Mouse (Mus musculus): ENCODE data around the gene Dennd1c. TPM values are rescaled to one million over a fixed set of nuclear protein-coding genes. Genes with fewer than 3 reads are reported as not detected.

Gene Dennd1c
- polyA plus RNA-seq, 1 experiment: 8.9 TPM

DNA sequence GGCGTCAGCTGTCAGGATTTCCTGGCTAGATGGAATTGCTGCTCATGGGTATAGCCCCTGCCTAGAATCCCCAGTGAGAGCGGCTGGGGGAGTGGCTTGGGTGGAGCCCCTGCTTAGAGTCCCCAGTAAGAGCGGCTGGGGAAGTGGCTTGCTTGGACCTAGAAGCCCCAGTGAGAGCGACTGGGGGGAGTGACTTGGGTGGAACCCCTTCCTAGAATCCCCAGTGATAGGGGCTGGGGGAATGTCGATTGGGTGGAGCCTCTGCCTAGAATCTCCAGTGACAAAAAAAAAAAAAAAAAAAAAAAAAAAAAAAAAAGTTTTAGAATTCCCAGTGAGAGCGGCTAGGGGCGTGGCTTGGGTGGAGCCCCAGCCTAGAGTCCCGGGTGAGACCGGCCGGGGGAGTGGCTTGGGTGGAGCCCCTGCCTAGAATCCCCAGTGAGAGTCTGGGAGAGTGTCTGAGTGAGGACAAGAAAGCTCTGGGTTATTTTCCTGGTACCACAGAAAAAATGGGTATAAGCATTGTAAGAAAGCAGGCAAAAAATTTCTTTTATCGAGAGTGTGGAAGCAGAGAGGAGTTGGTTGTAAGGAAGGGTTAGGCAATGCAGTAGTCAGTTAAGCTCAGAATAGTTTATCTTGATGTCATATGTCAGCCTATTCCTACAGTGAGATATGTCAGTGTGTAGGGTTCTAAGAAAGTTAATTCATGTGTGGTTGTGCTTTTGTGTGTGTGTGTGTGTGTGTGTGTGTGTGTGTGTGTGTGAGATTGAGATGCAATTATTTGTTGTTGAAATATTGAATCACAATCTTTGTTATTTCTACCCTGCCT is 40.4 kb upstream of the Dennd1c start:
- no peaks in the 10 kb centered on the region for H3K4me1 ChIP-seq (ENCODE audit: control insufficient read depth, insufficient read depth, low read length)
- no peak overlapping the region for H3K27ac ChIP-seq (ENCODE audit: insufficient read depth, low read length)
- TF ChIP-seq EP300 (IDR thresholded peaks at IDR 0.05; ENCODE audit: insufficient read depth, low read depth, low read length) (no peak), POLR2A (IDR thresholded peaks at IDR 0.05; ENCODE audit: insufficient read depth, low read length) (no peak), CTCF (IDR thresholded peaks at IDR 0.05; ENCODE audit: low read depth, low read length) (no peak)
- 0 out of 2 replicates have a peak, but pooled peaks cover 6% of the 10 kb centered on the region for H3K9me3 ChIP-seq (replicated peaks; ENCODE audit: control insufficient read depth, insufficient read depth, low read length, poor library complexity, severe bottlenecking)
- no peak overlapping the region for H3K4me3 ChIP-seq (ENCODE audit: low read depth, low read length)
- H3K36me3 ChIP-seq (ENCODE audit: control insufficient read depth, insufficient read depth, low read length, poor library complexity, severe bottlenecking): no peaks in the 10 kb centered on the region
- no peak overlapping the region for H3K9ac ChIP-seq (ENCODE audit: low read depth, poor library complexity, severe bottlenecking)
- no peaks in the 10 kb centered on the region for H3K27me3 ChIP-seq (ENCODE audit: control insufficient read depth, insufficient read depth, low read length, poor library complexity, severe bottlenecking)

- no peak for TF ChIP-seq CTCF (IDR thresholded peaks at IDR 0.05; ENCODE audit: low read depth, low read length)
- no peak for TF ChIP-seq EP300 (IDR thresholded peaks at IDR 0.05; ENCODE audit: insufficient read depth, low read depth, low read length)
- no peak for TF ChIP-seq POLR2A (IDR thresholded peaks at IDR 0.05; ENCODE audit: insufficient read depth, low read length)
- H3K9ac ChIP-seq (ENCODE audit: low read depth, poor library complexity, severe bottlenecking): no peak overlapping the region
- no peaks in the 10 kb centered on the region for H3K9me3 ChIP-seq (replicated peaks; ENCODE audit: control insufficient read depth, insufficient read depth, low read length, poor library complexity, severe bottlenecking)
- H3K36me3 ChIP-seq (ENCODE audit: control insufficient read depth, insufficient read depth, low read length, poor library complexity, severe bottlenecking): no peaks in the 10 kb centered on the region
- H3K27ac ChIP-seq (ENCODE audit: insufficient read depth, low read length): no peak overlapping the region
- H3K4me3 ChIP-seq (ENCODE audit: low read depth, low read length): no peak overlapping the region
- H3K4me1 ChIP-seq (ENCODE audit: control insufficient read depth, insufficient read depth, low read length): no peaks in the 10 kb centered on the region
- H3K27me3 ChIP-seq (ENCODE audit: control insufficient read depth, insufficient read depth, low read length, poor library complexity, severe bottlenecking): no peaks in the 10 kb centered on the region
Measured at GRCm38 (mm10) chr17:57116801-57117200, 38.5 kb upstream of the Dennd1c start.

DNA sequence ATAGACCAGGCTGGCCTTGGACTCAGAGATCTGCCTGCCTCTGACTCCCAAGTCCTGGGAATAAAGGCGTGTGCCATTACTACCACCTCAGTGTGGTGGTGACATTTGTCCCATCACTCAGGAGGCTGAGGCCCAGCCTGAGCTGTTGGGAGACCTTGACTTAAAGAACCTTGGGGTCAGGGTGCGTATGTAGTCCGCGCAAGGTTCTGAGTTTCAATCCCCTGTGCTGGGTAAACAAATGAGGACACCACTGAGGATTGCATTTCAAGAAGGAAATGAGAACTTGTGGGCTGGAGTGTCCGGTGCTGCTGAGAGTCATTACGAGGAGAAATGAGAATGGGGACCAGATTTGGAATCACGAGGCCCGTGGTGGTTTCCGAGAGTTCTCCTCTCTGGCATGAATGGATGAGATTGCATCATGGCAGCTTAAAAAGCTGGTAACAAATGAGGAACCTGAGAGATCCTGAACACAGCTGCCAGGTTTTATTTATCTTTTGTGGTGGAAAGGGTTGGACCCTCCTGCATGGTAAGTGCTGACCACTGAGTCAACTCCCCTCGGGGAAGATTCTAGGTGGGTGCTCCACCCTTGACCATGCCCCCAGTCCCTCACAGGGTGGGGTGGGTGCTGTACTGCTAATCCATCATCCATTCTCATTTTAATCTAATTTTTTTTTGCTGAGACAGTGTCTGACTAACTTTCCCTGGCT is 34.6 kb upstream of the Dennd1c start:
- no peak overlapping the region for H3K9ac ChIP-seq (ENCODE audit: low read depth, poor library complexity, severe bottlenecking)
- no peaks in the 10 kb centered on the region for H3K4me1 ChIP-seq (ENCODE audit: control insufficient read depth, insufficient read depth, low read length)
- no peaks in the 10 kb centered on the region for H3K27me3 ChIP-seq (ENCODE audit: control insufficient read depth, insufficient read depth, low read length, poor library complexity, severe bottlenecking)
- H3K27ac ChIP-seq (ENCODE audit: insufficient read depth, low read length): no peak overlapping the region
- H3K36me3 ChIP-seq (ENCODE audit: control insufficient read depth, insufficient read depth, low read length, poor library complexity, severe bottlenecking): no peaks in the 10 kb centered on the region
- H3K4me3 ChIP-seq (ENCODE audit: low read depth, low read length): no peak overlapping the region
- H3K9me3 ChIP-seq (replicated peaks; ENCODE audit: control insufficient read depth, insufficient read depth, low read length, poor library complexity, severe bottlenecking): no peaks in the 10 kb centered on the region
- TF ChIP-seq POLR2A (IDR thresholded peaks at IDR 0.05; ENCODE audit: insufficient read depth, low read length) (no peak), EP300 (IDR thresholded peaks at IDR 0.05; ENCODE audit: insufficient read depth, low read depth, low read length) (no peak), CTCF (IDR thresholded peaks at IDR 0.05; ENCODE audit: low read depth, low read length) (no peak)

DNA sequence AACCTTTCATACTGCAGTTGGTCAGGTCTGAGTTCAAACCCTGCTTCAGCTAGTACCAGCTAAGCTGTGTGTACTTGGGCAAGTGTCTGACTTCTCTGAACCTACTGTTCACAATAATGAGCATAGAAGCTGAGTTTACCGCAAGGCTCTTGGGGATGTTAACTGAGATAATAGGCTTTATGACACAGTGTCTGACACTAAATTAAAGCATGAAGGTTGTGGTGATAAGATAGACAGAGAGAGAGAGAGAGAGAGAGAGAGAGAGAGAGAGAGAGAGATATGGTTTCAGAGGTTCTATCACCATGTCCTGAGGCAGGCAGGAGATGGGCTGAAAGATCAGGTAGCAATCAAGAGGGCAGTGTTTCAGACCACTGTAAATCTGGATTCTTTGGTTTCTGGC is 31.7 kb upstream of the Dennd1c start:
- no peak for TF ChIP-seq CTCF (IDR thresholded peaks at IDR 0.05; ENCODE audit: low read depth, low read length)
- TF ChIP-seq EP300 (IDR thresholded peaks at IDR 0.05; ENCODE audit: insufficient read depth, low read depth, low read length): no peak
- no peak for TF ChIP-seq POLR2A (IDR thresholded peaks at IDR 0.05; ENCODE audit: insufficient read depth, low read length)
- H3K9me3 ChIP-seq (replicated peaks; ENCODE audit: control insufficient read depth, insufficient read depth, low read length, poor library complexity, severe bottlenecking): no peaks in the 10 kb centered on the region
- H3K36me3 ChIP-seq (ENCODE audit: control insufficient read depth, insufficient read depth, low read length, poor library complexity, severe bottlenecking): no peaks in the 10 kb centered on the region
- H3K9ac ChIP-seq (ENCODE audit: low read depth, poor library complexity, severe bottlenecking): no peak overlapping the region
- no peaks in the 10 kb centered on the region for H3K4me1 ChIP-seq (ENCODE audit: control insufficient read depth, insufficient read depth, low read length)
- no peak overlapping the region for H3K4me3 ChIP-seq (ENCODE audit: low read depth, low read length)
- H3K27ac ChIP-seq (ENCODE audit: insufficient read depth, low read length): no peak overlapping the region
- peaks cover 4% of the 10 kb centered on the region; the same call in 1 of the 2 replicates for H3K27me3 ChIP-seq (ENCODE audit: control insufficient read depth, insufficient read depth, low read length, poor library complexity, severe bottlenecking)

GRCm38 (mm10) chr17:57108666-57109171 is 30.4 kb upstream of the Dennd1c start:
- H3K36me3 ChIP-seq (ENCODE audit: control insufficient read depth, insufficient read depth, low read length, poor library complexity, severe bottlenecking): no peaks in the 10 kb centered on the region
- H3K9ac ChIP-seq (ENCODE audit: low read depth, poor library complexity, severe bottlenecking): no peak overlapping the region
- H3K9me3 ChIP-seq (replicated peaks; ENCODE audit: control insufficient read depth, insufficient read depth, low read length, poor library complexity, severe bottlenecking): no peaks in the 10 kb centered on the region
- H3K27me3 ChIP-seq (ENCODE audit: control insufficient read depth, insufficient read depth, low read length, poor library complexity, severe bottlenecking): peaks cover 4% of the 10 kb centered on the region; the same call in 1 of the 2 replicates
- TF ChIP-seq POLR2A (IDR thresholded peaks at IDR 0.05; ENCODE audit: insufficient read depth, low read length): no peak
- TF ChIP-seq EP300 (IDR thresholded peaks at IDR 0.05; ENCODE audit: insufficient read depth, low read depth, low read length): no peak
- TF ChIP-seq CTCF (IDR thresholded peaks at IDR 0.05; ENCODE audit: low read depth, low read length): no peak
- no peak overlapping the region for H3K27ac ChIP-seq (ENCODE audit: insufficient read depth, low read length)
- H3K4me3 ChIP-seq (ENCODE audit: low read depth, low read length): no peak overlapping the region
- no peaks in the 10 kb centered on the region for H3K4me1 ChIP-seq (ENCODE audit: control insufficient read depth, insufficient read depth, low read length)

All from ES-Bruce4 (cell line).